Mouse (Mus musculus): ENCODE measurements around the gene Caln1.

DNA sequence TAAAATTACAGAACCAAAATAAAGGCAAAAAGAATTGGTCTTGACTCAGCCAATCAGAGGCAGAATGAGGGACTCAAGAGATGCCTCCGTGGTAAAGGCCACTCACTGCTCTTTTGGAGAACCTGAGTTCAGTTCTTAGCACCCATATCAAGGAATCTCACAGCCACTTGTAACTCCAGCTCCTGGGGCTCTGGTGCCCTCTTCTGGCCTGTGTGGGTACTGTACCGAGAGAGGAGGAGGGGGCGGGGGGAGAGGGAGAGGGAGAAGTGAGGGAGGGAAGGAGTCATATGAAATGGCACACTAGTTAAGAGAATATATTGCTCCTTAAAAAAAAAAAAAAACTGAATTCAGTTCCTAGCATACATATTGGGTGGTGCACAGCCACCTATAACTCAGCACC lies 442.7 kb downstream of the Caln1 start:
- TF ChIP-seq POLR2A (IDR thresholded peaks at IDR 0.05; ENCODE audit: low read depth, low read length) (no peak), CTCF (IDR thresholded peaks at IDR 0.05; ENCODE audit: extremely low read depth, insufficient read length, insufficient replicate concordance, low read depth, low read length) (no peak)
